Mouse (Mus musculus): Measurements from ENCODE around the gene Olfr641. TPM values are rescaled to one million over a fixed set of nuclear protein-coding genes. Genes with fewer than 3 reads are reported as not detected.

Olfr641 gene
- total RNA-seq (2012; rRNA removed) (not detected in 2 replicates), total RNA-seq (2014; rRNA removed) (not detected in 2 replicates), polyA plus RNA-seq (2012; ENCODE audit: insufficient read length, low read depth) (not detected in 2 replicates)

- Histone ChIP-seq H3K9me3 (replicated peaks; ENCODE audit: low read length) (no peaks in the 10 kb centered on the region), H3K4me2 (ENCODE audit: insufficient read depth, low read depth, poor library complexity, severe bottlenecking) (no peak within 1 kb of the TSS), H3K4me1 (ENCODE audit: control insufficient read depth in 1 of 2, insufficient read depth in 2 of 2) (no peaks in the 10 kb centered on the region), H3K27me3 (replicated peaks) (no peaks in the 10 kb centered on the region), H3K36me3 (replicated peaks in 1 of 2; ENCODE audit: control insufficient read depth in 1 of 2, insufficient read depth in 1 of 2, low read length in 1 of 2) (no peaks in the 10 kb centered on the region), H3K27ac (ENCODE audit: insufficient read depth, low read depth) (no peak within 1 kb of the TSS), H3K79me2 (replicated peaks; ENCODE audit: control insufficient read depth, extremely low read depth, insufficient read depth, poor library complexity, severe bottlenecking) (no peaks in the 10 kb centered on the region), H3K4me3 (replicated peaks in 1 of 3; ENCODE audit: low read depth in 2 of 3, low read length in 2 of 3, poor library complexity in 1 of 3) (no peak within 1 kb of the TSS), H3K9ac (ENCODE audit: insufficient read depth, low read depth) (no peak within 1 kb of the TSS)
- no peak for TF ChIP-seq POLR2A (IDR thresholded peaks at IDR 0.05; ENCODE audit: low read depth, low read length)
- no peak for TF ChIP-seq HCFC1 (IDR thresholded peaks at IDR 0.05; ENCODE audit: low read depth, low read length)
- no peak for TF ChIP-seq ZNF384 (IDR thresholded peaks at IDR 0.05; ENCODE audit: low read depth, low read length)
- TF ChIP-seq KAT2A (IDR thresholded peaks at IDR 0.05; ENCODE audit: insufficient replicate concordance, low read length), result no peak
- no peak for TF ChIP-seq ZMIZ1 (IDR thresholded peaks at IDR 0.05; ENCODE audit: low read depth, low read length)
- no peak for TF ChIP-seq NRF1 (IDR thresholded peaks at IDR 0.05; ENCODE audit: low read depth, low read length)
- no peak for TF ChIP-seq CTCF (conservative IDR thresholded peaks at IDR 0.05 in 1 of 2, IDR thresholded peaks at IDR 0.05 in 1 of 2; ENCODE audit: low read depth in 2 of 2, low read length in 2 of 2)
- no peak for TF ChIP-seq MXI1 (IDR thresholded peaks at IDR 0.05; ENCODE audit: low read depth, low read length)
- no peak for TF ChIP-seq RAD21 (IDR thresholded peaks at IDR 0.05; ENCODE audit: low read depth, low read length)
- TF ChIP-seq UBTF (IDR thresholded peaks at IDR 0.05; ENCODE audit: low read depth, low read length), result no peak
- TF ChIP-seq ZC3H11A (IDR thresholded peaks at IDR 0.05; ENCODE audit: low read depth, low read length), result no peak
- no peak for TF ChIP-seq E2F4 (IDR thresholded peaks at IDR 0.05; ENCODE audit: insufficient replicate concordance, low read depth, low read length)
- TF ChIP-seq ELF1 (IDR thresholded peaks at IDR 0.05; ENCODE audit: low read depth, low read length), result no peak
- no peak for TF ChIP-seq USF2 (conservative IDR thresholded peaks at IDR 0.05; ENCODE audit: low read depth, low read length)
- dilution Hi-C loops (cut with MboI; ENCODE audit: extremely low pct_ligation_motif_present, extremely low pct_unique_long_range_greater_than_20kb, low sequenced_read_pairs), result no loop called here
- in situ Hi-C loops (cut with MboI; ENCODE audit: low pct_ligation_motif_present, low pct_unique_long_range_greater_than_20kb, low sequenced_read_pairs), result no loop called here
- DNase-seq (ENCODE audit: extremely low read depth), result no peak
Measured at GRCm38 (mm10) chr7:104035145-104035544, at the start of gene Olfr641. Gene Olfr641 (plus strand): TSS chr7:104035445.

DNA sequence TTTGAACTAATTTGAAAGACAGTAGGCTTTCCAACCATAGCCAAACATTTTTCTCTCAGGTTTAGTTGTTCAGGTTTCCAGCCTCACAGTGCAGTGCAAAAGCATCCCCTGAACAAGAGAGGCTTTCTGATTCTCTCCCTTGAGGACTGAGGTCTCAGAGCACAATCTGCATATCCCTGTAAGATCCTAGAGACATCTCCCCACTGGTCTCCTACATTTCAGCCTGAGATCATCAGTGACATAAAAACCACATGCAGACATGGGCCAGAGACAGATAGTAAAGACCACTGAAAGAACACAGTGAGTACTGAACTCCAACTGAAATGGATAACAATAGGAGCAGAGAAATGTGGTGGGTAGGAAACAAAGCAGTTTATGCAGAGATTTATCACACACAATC is 36.8 kb upstream of the Olfr641 start, which contains the start of gene Olfr638:
TSS of gene Olfr638 (plus strand) at position 301 of the 400 bp plus-strand sequence.
- dilution Hi-C loops (cut with MboI; ENCODE audit: extremely low pct_ligation_motif_present, extremely low pct_unique_long_range_greater_than_20kb, low sequenced_read_pairs), result no loop called here
- Histone ChIP-seq H3K9ac (ENCODE audit: insufficient read depth, low read depth) (no peak within 1 kb of the TSS), H3K4me2 (ENCODE audit: insufficient read depth, low read depth, poor library complexity, severe bottlenecking) (no peak within 1 kb of the TSS), H3K36me3 (replicated peaks in 1 of 2; ENCODE audit: control insufficient read depth in 1 of 2, insufficient read depth in 1 of 2, low read length in 1 of 2) (no peaks in the 10 kb centered on the region), H3K9me3 (replicated peaks; ENCODE audit: low read length) (no peaks in the 10 kb centered on the region), H3K4me3 (replicated peaks in 1 of 3; ENCODE audit: low read depth in 2 of 3, low read length in 2 of 3, poor library complexity in 1 of 3) (no peak within 1 kb of the TSS), H3K4me1 (ENCODE audit: control insufficient read depth in 1 of 2, insufficient read depth in 2 of 2) (no peaks in the 10 kb centered on the region), H3K27ac (ENCODE audit: insufficient read depth, low read depth) (no peak within 1 kb of the TSS), H3K79me2 (replicated peaks; ENCODE audit: control insufficient read depth, extremely low read depth, insufficient read depth, poor library complexity, severe bottlenecking) (no peaks in the 10 kb centered on the region), H3K27me3 (replicated peaks) (no peaks in the 10 kb centered on the region)
- TF ChIP-seq MAX (IDR thresholded peaks at IDR 0.05; ENCODE audit: low read length) (no peak), POLR2A (IDR thresholded peaks at IDR 0.05; ENCODE audit: low read depth, low read length) (no peak), MYC (IDR thresholded peaks at IDR 0.05; ENCODE audit: low read depth, low read length) (no peak), HCFC1 (IDR thresholded peaks at IDR 0.05; ENCODE audit: low read depth, low read length) (no peak), ETS1 (conservative IDR thresholded peaks at IDR 0.05; ENCODE audit: low read depth, low read length) (no peak), NELFE (IDR thresholded peaks at IDR 0.05; ENCODE audit: low read depth, low read length) (no peak), POLR2AphosphoS2 (IDR thresholded peaks at IDR 0.05; ENCODE audit: low read depth, low read length) (no peak), MXI1 (IDR thresholded peaks at IDR 0.05; ENCODE audit: low read depth, low read length) (no peak), EP300 (IDR thresholded peaks at IDR 0.05; ENCODE audit: low read length) (no peak), NRF1 (IDR thresholded peaks at IDR 0.05; ENCODE audit: low read depth, low read length) (no peak), CHD2 (IDR thresholded peaks at IDR 0.05; ENCODE audit: low read length) (no peak), UBTF (IDR thresholded peaks at IDR 0.05; ENCODE audit: low read depth, low read length) (no peak), ELF1 (IDR thresholded peaks at IDR 0.05; ENCODE audit: low read depth, low read length) (no peak)
- in situ Hi-C loops (cut with MboI; ENCODE audit: low pct_ligation_motif_present, low pct_unique_long_range_greater_than_20kb, low sequenced_read_pairs), result no loop called here
- DNase-seq (ENCODE audit: extremely low read depth), result no peak
